Mouse (Mus musculus): Measurements from ENCODE around the gene Tesc.

The Tesc gene

DNA sequence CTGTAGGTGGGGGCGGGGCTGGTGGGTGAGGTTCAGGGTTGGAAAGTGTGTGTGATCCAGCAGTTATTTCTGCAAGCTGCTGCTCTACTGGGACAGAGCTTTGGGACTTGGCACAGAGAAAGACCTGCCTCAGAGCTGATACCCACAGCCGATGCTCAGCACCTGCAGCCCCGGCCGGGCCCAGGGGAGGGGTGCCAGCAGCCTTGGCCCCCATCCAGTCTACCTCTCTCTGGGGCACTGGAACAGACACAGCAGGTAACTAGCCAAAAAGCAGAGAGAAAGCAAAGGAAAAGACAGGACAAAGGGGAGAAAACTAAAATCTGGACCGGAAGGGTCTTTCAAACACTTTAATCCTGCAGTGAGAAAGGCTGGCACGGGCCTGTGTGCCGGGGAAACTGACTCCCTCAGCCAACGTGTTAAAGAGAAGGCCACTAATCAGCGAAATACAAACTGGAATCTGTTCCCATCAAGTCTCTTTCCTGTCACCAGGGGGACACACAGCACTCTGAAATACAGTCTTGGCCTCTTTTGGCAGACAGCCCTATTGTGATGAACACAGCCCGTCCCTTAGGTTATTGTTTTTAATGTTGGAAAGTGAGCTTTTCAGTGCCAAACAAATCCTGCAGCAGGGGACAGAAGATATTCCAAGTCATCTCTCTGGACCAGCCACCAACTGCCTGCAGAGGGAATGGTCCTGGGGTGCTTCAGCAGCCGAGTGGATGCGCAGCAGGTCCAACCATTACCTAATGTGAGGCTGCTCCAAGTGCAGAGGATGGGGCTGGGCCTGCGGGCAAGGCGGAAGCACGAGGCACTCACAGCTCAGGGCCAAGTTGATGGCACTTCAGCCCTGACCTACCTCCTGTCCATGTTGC is 49.4 kb downstream of the Tesc start:
- peak; percentile 44 for DNase-seq (ENCODE audit: low spot score)

DNA sequence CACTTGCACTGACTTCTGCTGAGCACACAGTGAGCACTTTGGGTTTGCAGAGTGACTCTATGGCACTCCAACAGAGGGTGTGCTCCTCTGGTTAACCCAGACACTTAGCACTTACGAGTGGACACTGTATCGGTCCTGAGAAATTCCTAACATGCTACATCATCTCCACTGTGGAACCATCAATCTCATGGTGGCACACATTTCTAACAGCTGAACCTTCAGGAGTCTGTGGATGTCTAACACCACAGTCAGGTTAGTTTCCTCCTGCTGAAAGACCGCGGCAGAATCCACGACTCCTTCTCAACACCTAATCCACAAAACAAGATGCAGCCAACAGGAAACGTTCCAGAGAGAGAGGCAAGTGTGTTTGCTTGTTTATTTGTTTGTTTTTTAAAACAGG is 51.0 kb downstream of the Tesc start:
- no peak for DNase-seq (ENCODE audit: low spot score)

DNA sequence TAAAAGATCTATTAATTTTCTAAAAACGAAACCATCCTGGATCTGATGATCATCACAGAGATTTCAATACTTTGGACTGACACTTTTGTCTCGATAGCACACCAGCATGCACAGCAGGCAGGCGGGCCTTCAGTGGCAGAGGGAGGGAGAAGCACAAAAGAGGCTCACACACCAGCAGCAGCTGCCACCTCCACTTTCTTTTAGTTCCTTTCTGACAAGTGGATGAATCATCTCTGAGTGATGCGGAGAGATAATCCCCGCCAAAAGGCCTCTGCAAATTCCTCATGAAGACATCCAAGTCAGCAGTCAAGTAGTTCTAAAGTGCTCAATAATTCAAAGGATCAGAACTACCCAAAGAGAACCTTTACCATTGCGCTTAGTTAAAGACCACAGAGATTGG is 51.8 kb downstream of the Tesc start:
- DNase-seq (ENCODE audit: low spot score), result no peak

DNA sequence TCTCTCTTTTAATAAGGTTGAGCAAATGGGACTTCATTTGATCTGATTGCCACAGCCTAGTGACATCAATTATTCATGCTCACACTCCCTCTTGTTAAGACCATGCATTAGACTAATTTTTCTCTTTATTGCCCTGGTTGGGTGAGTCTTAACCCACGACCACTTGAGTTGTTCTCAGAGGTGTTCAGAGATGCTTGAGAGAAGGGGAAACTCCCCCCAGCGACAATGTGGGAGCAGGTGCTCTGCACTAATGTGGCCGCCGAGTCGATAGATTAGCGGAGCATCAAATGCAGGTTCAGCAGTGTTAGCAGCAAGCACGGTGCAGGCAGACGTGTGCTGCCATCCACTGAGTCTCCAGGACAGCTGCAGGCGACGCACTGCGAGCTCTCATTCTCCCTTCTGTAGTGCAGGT is 52.3 kb downstream of the Tesc start:
- DNase-seq (ENCODE audit: low spot score), result no peak

DNA sequence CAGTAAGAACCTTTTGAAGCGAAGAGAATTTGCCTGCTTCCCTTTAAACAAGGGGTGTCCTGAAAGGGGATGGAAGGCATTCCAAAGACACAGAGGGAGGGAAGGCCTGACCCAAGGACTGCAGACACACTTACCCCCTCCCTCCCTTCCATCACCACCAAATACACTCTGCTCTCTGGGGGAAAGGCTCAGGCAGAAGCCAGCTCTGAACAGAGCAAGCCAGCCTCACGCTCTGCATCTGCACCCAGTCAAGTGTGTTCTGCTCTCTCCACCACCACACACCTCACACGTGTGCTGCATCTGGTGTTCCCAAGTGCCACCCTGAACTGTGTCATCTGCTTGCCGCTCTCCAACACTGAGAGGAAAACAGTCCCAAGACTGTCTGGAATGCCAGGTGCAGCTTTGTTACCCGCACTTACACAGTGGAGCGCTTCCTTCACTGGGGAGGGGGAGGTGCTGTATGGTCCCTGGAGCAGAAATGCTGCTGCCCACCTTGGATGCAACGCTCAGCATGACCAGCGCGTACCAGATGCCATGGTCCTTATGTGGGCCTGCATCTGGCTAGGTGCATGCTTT is 53.9 kb downstream of the Tesc start:
- no peak for DNase-seq (ENCODE audit: low spot score)

DNA sequence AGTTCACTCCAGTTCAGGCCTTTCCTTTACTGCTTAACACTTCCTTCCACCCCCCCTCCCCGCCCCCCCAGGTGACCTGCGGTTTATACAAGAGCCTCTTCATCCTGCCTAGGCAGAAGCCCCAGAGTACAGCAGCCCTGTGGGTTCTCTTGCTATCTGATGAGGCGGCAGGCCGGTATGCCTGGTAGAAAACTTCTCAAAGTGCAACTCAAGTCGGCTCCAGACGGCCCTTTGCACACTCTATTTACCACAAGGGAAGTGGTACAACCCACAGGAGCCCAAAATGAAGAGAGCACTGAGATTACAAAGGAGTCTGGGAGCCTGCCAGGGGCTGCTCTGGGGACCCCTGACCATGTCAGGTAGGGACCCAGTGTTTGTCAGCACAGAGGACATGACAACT is 54.5 kb downstream of the Tesc start:
- no peak for DNase-seq (ENCODE audit: low spot score)

DNA sequence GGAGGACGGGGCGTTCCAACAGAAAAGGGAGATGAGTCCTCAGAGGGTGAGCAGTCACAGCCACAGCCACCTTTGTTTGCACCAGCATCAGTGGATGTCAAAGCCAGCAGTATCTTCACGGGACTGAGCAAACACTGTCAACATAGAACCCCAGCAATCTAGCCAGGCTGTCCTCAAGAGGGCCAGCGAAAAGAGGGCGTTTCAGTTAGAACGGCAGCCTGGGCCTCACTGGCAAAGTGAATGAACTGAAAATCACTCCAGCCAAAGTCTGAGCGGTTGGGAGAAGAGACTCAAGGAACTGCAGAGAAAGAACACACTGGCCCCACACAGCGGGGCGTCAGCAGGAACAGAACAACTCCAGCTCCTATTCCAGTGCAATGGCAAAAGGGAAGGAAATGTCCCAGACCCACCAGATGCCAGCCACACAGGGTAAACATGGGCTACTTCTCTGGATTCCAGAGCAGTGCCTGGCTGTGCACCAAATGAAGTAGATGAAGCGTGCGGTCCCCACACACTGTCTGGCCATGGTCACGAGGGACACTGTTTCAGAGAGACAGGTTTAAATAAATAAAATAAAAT is 55.6 kb downstream of the Tesc start:
- no peak for DNase-seq (ENCODE audit: low spot score)

DNA sequence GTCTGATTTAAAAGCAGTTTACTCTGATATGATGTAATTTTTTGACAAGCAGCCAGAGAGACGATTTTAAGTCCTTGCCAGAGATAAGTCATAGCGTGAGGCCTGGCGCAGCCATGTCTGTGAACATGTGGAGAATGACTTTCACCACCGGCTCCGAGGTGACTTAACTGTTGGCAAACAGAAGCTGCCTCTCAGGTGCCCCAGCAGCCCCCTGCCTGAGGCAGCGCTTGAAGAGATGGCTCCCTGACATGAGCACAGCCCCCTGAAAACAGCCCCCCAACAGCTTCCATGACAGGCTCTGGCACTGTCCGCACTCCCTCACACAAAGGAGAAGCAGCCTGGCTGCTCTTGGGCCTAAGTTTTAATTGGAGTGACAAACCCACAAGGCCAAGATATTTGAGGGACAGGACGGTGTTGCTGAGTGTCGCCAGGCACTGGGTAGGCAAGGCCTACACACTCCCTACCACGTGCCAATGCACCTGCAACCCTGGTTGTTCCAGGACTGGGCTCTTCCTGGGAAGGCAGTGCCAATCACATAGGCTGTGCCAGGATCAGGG is 56.7 kb downstream of the Tesc start:
- DNase-seq (ENCODE audit: low spot score), result no peak

DNA sequence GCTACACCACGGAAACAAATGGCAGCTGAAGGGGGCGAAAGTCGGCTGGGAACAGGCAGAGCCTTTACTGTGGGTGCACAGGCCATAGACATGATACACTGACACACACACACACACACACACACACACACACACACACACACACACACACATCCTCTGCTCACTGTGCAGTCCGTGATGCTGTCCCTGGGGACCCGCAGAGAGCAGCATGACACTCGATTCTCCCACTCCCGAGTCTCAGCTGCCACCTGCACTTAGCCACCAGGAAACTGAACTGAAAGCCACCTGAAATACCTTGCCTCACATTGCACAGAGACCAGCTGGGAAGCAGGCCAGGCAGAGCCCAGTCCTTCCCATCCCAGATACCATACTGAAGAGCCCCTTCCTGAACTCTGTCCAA is 57.8 kb downstream of the Tesc start:
- no peak for DNase-seq (ENCODE audit: low spot score)

DNA sequence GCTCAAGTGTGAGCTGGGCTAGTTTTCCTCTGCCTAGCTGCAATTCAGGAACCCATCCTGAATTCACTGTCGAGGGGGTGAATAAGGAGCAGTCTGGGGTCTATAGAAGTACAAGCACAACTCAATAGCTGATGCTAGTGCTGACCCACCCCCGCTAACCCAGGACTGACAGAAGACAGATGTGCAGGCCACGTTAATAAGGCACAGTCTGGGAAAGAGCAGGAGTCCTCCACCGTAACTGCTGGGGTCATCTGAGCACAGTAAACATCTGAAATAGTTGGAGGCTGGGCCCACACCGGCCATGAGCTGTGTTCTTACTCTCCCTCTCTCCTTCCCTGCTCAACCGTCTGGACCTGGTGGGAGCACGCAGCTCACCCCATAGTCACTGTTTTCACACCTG is 59.4 kb downstream of the Tesc start:
- no peak for DNase-seq (ENCODE audit: low spot score)

DNA sequence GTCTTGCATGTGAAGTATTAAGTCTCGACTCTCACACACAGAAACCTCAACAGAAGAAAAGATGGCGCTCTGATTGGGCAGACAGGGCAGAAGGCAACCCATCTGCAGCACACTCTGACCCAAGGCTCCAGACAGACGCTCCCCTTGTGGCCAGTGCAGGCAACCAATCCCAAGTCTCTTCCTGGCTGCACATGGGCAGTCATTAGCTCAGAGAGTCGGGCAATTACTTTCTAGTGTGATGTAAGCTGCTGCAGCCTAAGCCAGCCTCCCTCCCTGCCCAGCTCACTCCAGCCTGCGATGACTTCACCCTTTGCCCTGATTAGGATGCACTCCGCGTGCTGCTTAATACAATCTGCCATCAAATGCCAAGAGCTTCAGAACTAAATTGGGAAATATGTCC is 61.6 kb downstream of the Tesc start:
- DNase-seq (ENCODE audit: low spot score), result peak; percentile 90

DNA sequence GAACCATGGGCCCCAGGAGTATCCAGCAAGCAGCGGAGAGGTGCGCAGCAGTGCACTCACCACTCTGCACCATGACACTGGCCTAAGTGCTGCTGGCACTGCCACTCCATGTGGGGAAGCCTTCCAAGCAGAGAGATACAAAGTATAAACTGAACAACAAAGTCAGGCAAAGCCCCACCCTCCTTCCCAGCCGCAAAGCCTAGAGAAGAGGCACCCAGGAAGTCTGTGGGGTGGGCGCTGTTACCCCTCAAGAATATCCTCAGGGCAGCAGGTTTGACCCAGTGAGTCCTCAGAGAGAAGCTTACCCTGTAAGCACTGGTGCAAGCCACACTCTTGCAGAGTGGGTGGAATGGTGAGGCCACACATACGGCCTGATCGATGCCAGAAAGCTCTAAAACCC is 62.6 kb downstream of the Tesc start:
- DNase-seq (ENCODE audit: low spot score), result no peak

DNA sequence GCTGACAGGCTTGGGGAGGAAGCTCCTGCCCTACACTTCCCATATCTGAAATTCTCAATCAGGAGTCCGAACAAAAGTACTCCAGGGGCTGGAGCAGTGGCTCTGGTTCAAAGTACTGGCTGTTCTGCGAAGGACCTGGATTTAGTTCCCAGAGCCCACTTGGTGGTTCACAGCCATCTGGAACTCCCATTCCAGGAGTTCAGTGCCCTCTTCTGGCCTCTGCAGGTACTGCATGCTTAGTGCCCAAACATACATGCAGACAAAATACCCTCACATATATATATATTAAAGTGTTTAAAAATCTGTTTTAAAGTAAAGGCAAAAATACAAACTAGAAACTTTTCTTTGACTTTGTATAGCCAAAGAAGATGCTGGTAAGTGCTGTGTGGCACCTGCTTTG is 63.3 kb downstream of the Tesc start:
- peak; percentile 32 for DNase-seq (ENCODE audit: low spot score)

DNA sequence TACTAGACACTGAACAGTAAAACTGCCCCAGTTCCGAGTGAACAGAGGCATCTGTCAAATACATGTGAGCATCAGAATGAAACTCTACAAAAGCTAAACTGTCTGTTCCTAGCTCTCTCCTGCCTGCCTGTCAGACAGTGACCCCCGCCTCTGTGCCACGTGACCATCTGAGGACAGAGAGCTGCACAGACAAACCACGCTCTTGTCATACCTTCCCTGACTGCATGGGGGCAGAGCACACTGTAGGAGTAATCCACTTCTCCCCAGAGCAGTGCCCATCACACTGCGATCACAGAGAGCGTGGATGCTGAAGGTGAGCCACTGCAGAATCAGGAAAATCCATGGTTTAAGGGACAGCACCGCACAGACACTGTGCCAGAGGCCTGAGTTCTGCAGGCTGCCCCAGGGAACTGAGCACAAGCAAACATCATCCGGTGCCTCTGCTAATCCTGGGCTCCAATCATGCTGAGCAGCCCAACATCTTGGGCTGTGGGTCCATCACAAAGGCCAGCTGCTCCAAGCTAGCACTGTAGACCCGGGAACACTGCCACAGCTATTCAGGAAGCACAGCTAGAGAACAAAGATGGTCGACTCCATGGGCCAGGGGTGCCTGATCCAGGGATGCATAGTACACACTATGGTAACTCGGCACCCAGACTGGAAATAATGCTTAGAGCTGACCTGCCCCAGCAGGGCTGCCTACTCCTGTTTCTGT is 65.9 kb downstream of the Tesc start:
- no peak for DNase-seq (ENCODE audit: low spot score)

DNA sequence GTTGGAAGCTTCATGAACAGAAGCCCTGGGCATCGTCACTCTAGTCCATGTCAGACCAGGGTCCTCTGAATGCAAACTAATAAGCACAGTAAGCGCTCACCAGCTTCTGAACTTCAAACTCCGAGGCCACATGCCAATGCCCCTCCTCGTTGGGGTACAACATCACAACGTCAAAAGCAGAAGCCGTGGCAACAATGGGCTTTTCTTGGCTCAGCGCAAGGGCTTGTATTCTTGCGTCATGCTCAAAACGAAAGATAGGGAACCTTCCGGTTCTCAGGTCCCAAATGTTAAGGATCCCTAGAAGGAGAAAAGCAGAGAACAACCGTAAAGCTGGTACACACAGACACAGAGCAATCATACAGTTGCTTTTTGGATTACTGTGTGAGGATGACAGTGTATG is 67.9 kb downstream of the Tesc start:
- DNase-seq (ENCODE audit: low spot score), result no peak

DNA sequence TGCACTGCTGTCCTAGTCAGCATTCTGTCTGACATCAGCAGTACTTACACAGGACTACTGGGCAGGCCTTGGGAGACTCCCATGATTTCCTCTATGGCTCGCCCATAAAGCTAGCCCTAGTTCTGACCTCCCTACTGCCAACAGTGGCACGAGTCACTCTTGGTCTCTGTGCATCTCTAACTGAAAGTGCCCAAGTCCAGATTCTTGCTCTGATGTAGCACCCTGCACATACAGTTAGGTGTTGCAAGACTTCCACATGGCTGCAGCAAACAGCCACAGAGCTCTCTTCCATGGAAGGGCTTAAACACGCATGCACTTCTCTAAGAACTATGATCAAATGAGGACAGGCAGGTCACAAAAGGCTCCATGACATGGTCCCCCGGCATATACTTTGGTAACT is 68.3 kb downstream of the Tesc start:
- peak; percentile 57 for DNase-seq (ENCODE audit: low spot score)

DNA sequence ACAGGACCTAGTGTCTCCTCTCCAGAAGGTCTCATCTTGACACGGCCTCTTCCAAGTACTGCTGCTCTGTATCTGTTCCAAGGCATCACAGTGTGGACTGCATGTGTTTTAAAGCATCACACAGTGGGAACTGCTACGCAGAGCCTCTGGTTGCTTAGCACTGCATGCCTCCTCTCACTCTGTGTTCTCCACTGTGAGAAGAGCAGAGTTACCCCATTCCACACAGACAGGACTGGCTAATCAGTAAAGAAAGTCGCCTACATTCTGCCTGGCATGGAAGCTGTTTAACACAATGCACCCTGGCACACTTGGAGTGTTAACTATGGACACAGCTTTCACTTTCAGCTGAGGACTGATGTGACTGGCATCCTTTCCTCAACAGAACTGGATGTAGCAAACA is 68.8 kb downstream of the Tesc start:
- peak; percentile 86 for DNase-seq (ENCODE audit: low spot score)

DNA sequence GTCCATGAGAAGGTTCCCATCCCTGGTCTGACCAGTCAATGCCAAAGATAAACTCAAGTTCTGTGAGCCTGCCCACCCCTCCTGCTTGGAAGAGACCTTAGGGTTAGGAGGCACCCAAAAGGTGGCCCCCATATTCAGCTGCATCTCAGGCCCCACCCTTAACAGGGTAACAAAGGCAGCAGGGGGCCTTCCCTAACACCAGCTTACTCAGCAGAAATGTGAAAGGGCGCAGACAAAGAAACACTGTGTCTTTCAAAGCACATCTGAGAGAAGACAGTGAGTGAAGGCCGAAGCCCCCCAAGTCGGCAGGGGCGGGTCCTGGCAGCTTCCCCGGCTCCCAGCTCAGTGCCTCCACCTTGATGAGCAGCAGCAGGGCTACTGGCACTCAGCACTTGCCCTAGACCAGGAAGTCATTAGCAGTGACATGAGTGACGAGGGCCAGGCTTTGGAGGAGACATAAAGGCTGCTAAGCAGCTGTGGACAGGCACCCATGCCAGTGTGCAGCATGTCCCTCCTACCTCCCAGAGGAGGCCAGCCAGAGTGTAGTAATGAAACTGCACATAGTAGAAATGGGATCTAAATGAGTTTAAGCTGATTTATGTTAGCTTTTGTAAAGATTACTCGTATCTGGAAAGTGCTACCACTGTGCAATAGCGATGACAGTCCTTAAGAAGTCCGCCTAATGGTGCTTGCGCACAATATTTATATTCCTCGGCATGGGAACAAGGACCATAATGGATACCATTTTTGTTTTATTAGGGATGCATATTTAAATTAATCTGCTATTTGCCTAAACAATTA is 71.7 kb downstream of the Tesc start:
- no peak for DNase-seq (ENCODE audit: low spot score)

DNA sequence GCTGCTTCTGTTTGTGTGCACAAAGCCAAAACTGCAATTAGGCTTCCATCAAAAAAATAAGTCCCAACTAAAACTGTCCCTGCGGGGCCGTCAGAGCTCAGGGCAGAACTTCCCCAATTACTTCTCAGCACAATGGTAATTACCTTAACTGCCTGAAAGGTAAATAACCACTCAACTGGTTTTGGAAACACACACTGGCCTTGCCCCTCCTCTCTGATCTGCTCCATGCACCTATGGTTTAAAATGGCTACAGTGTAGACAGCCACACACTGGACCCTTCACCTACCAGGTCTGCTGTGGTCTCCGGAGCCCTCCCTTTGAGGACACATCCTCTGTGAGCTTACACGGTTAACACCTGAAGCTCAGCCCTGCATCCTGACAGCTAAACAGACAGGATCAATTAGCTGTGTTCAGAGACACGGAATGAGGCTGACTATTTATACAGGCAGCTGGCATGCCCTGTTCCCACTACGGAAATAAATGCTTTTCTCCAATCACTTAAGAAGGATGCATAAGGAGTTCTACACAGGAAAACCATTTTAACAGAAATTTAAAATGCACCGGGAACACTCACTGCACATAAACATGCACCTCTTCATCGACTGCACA is 72.4 kb downstream of the Tesc start:
- DNase-seq (ENCODE audit: low spot score), result no peak

DNA sequence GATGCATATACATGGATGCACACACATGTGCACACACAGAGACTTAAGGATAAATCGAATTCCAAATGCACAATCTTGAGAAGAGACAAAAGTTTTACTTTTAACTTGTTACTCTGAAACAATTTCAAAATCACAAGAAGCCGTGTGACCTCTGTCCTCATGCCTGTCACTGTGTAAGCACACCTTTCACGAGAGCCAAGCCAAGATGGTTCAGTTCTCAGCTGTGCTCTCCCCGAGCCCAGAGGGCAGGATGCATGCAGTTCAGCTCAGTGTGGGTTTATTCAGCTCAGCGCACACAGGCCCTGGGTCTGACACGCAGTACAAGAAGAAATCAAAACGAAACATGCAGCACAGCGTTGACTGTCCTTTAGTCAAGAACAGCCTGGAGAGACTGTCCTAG is 78.0 kb downstream of the Tesc start:
- no peak for DNase-seq (ENCODE audit: low spot score)

DNA sequence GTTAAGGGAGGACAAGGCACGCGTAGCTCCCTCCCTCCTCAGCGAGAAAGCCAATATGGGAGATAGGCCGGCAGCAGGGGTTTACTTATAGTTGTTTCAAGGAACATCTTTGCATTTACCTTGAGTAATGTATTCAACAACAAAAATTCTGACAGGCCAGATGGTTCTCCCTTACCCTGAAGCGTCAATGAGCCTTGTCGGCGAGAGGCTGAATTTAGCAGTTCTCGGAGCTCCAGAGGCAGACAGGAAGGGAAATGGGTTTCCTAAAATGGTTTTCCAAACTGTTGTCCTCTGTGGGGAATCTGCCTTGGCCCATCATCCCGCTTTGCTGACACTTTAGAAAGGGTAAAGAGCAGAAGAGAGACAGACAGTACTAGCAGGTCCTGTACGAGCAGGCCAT is 79.1 kb downstream of the Tesc start:
- DNase-seq (ENCODE audit: low spot score), result no peak

Data from adipocyte (in vitro differentiated cells).